Mouse (Mus musculus) heart, embryonic 13.5 days (tissue): ENCODE results near the gene Tbc1d10b. TPM values are rescaled to one million over a fixed set of nuclear protein-coding genes. Genes with fewer than 3 reads are reported as not detected.

Source experiments
- ATAC-seq: fragments of 200-750 bp; cut with Nextera tagmentation; 2 replicates; pipeline ENCODE4 v1.8.0; 2017; ENCODE audit warnings: moderate TSS enrichment; ENCODE audit not compliant: insufficient number of reproducible peaks, low FRiP score, low TSS enrichment; ENCODE audit errors: extremely low read depth
- H3K27ac ChIP-seq: fragments of 300-500 bp; sonication (generic); replicated peaks from 2 replicates; pipeline ENCODE4 v1.5.1; 2015; ENCODE audit warnings: moderate library complexity, mild to moderate bottlenecking, inconsistent platforms
- H3K27me3 ChIP-seq: fragments of 300-500 bp; sonication (generic); replicated peaks from 2 replicates; pipeline ENCODE4 v1.6.1; 2015; ENCODE audit warnings: mild to moderate bottlenecking, inconsistent platforms
- H3K36me3 ChIP-seq: fragments of 300-500 bp; sonication (generic); 2 replicates; pipeline ENCODE4 v1.6.1; 2015; ENCODE audit warnings: mild to moderate bottlenecking, inconsistent platforms
- H3K4me1 ChIP-seq: fragments of 300-500 bp; sonication (generic); 2 replicates; pipeline ENCODE4 v1.6.1; 2015; ENCODE audit warnings: inconsistent platforms
- H3K4me2 ChIP-seq: fragments of 300-500 bp; sonication (generic); 2 replicates; pipeline ENCODE4 v1.6.1; 2015; ENCODE audit warnings: inconsistent platforms, mild to moderate bottlenecking, moderate library complexity
- H3K4me3 ChIP-seq: fragments of 300-500 bp; sonication (generic); 2 replicates; pipeline ENCODE4 v1.5.1; 2015; ENCODE audit warnings: moderate library complexity, mild to moderate bottlenecking, inconsistent platforms
- H3K9ac ChIP-seq: fragments of 300-500 bp; sonication (generic); 2 replicates; pipeline ENCODE4 v1.6.1; 2015; ENCODE audit warnings: inconsistent platforms, mild to moderate bottlenecking, moderate library complexity
- H3K9me3 ChIP-seq: fragments of 300-500 bp; sonication (generic); 2 replicates; pipeline ENCODE4 v1.6.1; 2016; ENCODE audit warnings: inconsistent platforms
- WGBS: fragments of 180-500 bp; shearing (Covaris S2); methylation state at CpG from one replicate; pipeline ENCODE4 v1.1.7; 2015; ENCODE audit warnings: mixed read lengths; 5-methylcytosine and 5-hydroxymethylcytosine counted together
- polyA plus RNA-seq: library from polyadenylated mRNA; unstranded; fragments of >200 nt; fragmentation: Nextera tagmentation; extraction: Ambion mirVana; gene quantifications from 2 replicates; pipeline ENCODE4 v1.2.1, GENCODE M21; 2015

Gene Tbc1d10b
- polyA plus RNA-seq, 1 experiment from 2014 or later: 18.0 TPM

- Histone ChIP-seq H3K9ac (peak overlapping the region; percentile 94), H3K27ac (peak overlapping the region; percentile 88), H3K27me3 (no peaks in the 10 kb centered on the region), H3K9me3 (no peaks in the 10 kb centered on the region; the same call in 1 of the 2 replicates), H3K4me1 (peaks cover 27% of the 10 kb centered on the region), H3K4me3 (peak overlapping the region; percentile 89), H3K36me3 (peaks cover 39% of the 10 kb centered on the region), H3K4me2 (peak overlapping the region; percentile 84)
- WGBS: 37% methylated on average over 2 of the region's 2 CpGs
- no peak for ATAC-seq
Measured at GRCm38 (mm10) chr7:127243361-127243867, 35.1 kb upstream of the Tbc1d10b start.

DNA sequence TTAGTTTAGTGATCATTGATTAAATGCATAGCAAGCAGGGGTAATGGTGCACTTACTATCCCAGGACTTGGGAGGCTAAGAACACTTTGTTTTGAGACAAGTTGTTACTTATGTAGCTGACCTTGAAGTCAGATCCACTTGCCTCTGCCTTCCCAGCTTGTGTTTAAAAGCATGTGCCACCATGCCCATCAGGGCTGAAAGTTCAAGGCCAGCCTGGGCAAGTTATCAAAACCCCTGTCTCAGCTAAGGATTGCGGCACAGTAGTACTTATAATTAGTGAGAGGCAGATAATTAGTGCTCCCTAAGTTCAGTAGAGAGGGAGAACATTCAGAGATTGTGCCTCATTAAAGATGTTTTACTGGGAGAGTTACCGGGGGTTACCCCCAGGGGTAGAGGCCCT, 26.5 kb upstream of the Tbc1d10b start:
- peaks cover 65% of the 10 kb centered on the region for H3K36me3 ChIP-seq
- peak overlapping the region; percentile 87 for H3K4me2 ChIP-seq
- H3K27ac ChIP-seq: no peak overlapping the region
- peaks cover 32% of the 10 kb centered on the region for H3K4me1 ChIP-seq
- 96% methylated on average over 2 of the region's 2 CpGs for WGBS
- no peaks in the 10 kb centered on the region for H3K9me3 ChIP-seq
- H3K27me3 ChIP-seq: no peaks in the 10 kb centered on the region
- ATAC-seq: no peak
- H3K4me3 ChIP-seq: peak overlapping the region; percentile 90; the same call in 1 of the 2 replicates
- no peak overlapping the region for H3K9ac ChIP-seq

GRCm38 (mm10) chr7:127233765-127234164, 25.5 kb upstream of the Tbc1d10b start:
- WGBS: 2% methylated on average over 9 of the region's 9 CpGs
- ATAC-seq: no peak
- H3K36me3 ChIP-seq: peaks cover 65% of the 10 kb centered on the region

DNA sequence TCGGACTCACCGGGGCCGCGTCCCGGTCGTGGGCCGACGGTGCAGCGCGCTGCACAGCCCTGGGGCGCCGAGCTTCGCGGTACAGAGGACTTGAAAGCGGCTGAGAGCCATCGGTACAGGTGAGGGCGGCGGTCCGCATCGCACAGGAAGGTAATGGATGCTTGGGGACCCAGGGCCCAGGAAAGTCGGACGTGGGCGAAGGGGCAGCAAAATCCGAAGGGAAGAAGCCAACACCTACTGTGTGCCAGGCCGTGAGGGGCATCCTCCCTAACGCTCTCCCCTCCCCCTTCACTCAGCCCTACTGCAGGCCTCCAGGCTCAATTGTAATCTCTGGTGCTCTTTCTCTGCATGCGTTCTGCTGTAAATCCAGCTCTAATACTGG, 25.1 kb upstream of the Tbc1d10b start:
- H3K4me3 ChIP-seq: peak overlapping the region; percentile 90
- H3K27ac ChIP-seq: peak overlapping the region; percentile 98
- H3K27me3 ChIP-seq: no peaks in the 10 kb centered on the region
- H3K4me1 ChIP-seq: peaks cover 35% of the 10 kb centered on the region
- peak overlapping the region; percentile 97 for H3K9ac ChIP-seq
- H3K36me3 ChIP-seq: peaks cover 61% of the 10 kb centered on the region
- H3K9me3 ChIP-seq: no peaks in the 10 kb centered on the region
- 0 out of 2 replicates have a peak, but pooled peaks have one; percentile 2 for ATAC-seq
- H3K4me2 ChIP-seq: peak overlapping the region; percentile 87
- under 1% methylated on average over 27 of the region's 27 CpGs for WGBS

More at GRCm38 (mm10) chr7:127233765-127234164, 25.5 kb upstream of the Tbc1d10b start:
- no peaks in the 10 kb centered on the region for H3K9me3 ChIP-seq
- H3K4me3 ChIP-seq: peak overlapping the region; percentile 90
- peak overlapping the region; percentile 98 for H3K27ac ChIP-seq
- peak overlapping the region; percentile 87 for H3K4me2 ChIP-seq
- H3K27me3 ChIP-seq: no peaks in the 10 kb centered on the region
- peak overlapping the region; percentile 97 for H3K9ac ChIP-seq
- H3K4me1 ChIP-seq: peaks cover 35% of the 10 kb centered on the region

GRCm38 (mm10) chr7:127232622-127233367, 24.5 kb upstream of the Tbc1d10b start, which contains the start of the genes Zfp553 and Sept1:
Gene Zfp553, plus strand, starts transcription at chr7:127233061.
Gene Sept1, minus strand, starts transcription at chr7:127233130.
- peak within 1 kb of the TSS; percentile 90 for H3K4me3 ChIP-seq
- peak within 1 kb of the TSS; percentile 87 for H3K4me2 ChIP-seq
- peaks cover 37% of the 10 kb centered on the region for H3K4me1 ChIP-seq
- WGBS: under 1% methylated on average over 62 of the region's 64 CpGs
- H3K27me3 ChIP-seq: no peaks in the 10 kb centered on the region
- peaks cover 55% of the 10 kb centered on the region for H3K36me3 ChIP-seq
- peak; percentile 77 for ATAC-seq
- H3K9ac ChIP-seq: peak within 1 kb of the TSS; percentile 97
- H3K9me3 ChIP-seq: no peaks in the 10 kb centered on the region
- peak within 1 kb of the TSS; percentile 98 for H3K27ac ChIP-seq

- peaks cover 42% of the 10 kb centered on the region for H3K4me1 ChIP-seq
- ATAC-seq: no peak
- H3K4me2 ChIP-seq: peak overlapping the region; percentile 87
- peak overlapping the region; percentile 97 for H3K9ac ChIP-seq
- 7% methylated on average over 20 of the region's 20 CpGs for WGBS
- no peaks in the 10 kb centered on the region for H3K27me3 ChIP-seq
- peak overlapping the region; percentile 90 for H3K4me3 ChIP-seq
- H3K27ac ChIP-seq: peak overlapping the region; percentile 98
- H3K36me3 ChIP-seq: peaks cover 47% of the 10 kb centered on the region
- no peaks in the 10 kb centered on the region for H3K9me3 ChIP-seq
Measured at GRCm38 (mm10) chr7:127231826-127232621, 23.8 kb upstream of the Tbc1d10b start.

DNA sequence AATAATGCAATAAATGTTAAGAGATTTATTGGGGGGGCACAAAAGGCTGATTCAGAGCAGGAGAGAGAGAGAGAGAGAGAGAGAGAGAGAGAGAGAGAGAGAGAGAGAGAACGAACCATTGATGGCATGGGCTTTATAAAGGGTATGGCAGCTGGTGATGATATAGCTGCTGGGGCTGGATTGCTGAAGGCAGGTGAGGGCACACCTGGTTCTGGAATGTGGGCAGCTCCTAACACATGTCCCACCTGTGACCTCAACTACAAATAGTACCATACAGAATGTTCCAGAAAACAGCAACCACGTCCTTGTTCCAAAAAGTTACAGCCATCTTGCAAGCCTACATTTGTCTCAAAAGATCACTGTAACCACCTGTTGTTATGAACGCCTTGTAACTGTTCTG, 23.1 kb upstream of the Tbc1d10b start:
- peaks cover 45% of the 10 kb centered on the region for H3K4me1 ChIP-seq
- peak overlapping the region; percentile 90 for H3K4me3 ChIP-seq
- H3K36me3 ChIP-seq: peaks cover 41% of the 10 kb centered on the region
- H3K27me3 ChIP-seq: no peaks in the 10 kb centered on the region
- H3K27ac ChIP-seq: peak overlapping the region; percentile 98
- no peaks in the 10 kb centered on the region for H3K9me3 ChIP-seq
- H3K9ac ChIP-seq: peak overlapping the region; percentile 97
- 68% methylated on average over 3 of the region's 3 CpGs for WGBS
- peak overlapping the region; percentile 87 for H3K4me2 ChIP-seq
- no peak for ATAC-seq

DNA sequence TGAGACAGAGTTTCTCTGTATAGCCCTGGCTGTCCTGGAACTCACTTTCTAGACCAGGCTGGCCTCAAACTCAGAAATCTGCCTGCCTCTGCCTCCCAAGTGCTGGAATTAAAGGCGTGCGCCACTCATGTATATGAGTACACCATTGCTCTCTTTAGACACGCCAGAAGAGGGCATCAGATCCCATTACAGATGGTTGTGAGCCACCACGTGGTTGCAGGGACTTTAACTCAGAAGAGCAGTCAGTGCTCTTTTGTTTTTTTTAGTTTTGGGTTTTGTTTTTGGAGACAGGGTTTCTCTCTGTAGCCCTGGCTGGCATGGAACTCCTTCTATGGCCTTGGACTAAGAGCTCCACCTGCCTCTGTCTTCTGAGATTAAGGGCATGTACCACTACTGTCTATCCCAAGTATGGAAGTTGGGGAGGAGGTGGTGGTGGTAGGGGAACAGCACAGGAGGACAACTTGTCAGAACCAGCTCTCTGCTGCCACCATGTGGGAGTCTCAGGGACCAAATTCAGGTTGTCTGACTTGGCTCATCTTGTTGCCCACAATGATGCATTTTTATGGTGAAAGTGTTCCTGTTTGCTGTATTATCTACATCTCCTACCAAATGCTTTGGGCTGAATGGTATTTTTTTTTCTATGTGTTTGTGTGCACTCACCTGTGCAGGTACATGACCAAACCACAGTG, 20.5 kb upstream of the Tbc1d10b start:
- WGBS: 61% methylated on average over 4 of the region's 4 CpGs
- Histone ChIP-seq H3K4me2 (no peak overlapping the region), H3K27me3 (no peaks in the 10 kb centered on the region), H3K9ac (no peak overlapping the region), H3K4me3 (no peak overlapping the region), H3K9me3 (no peaks in the 10 kb centered on the region), H3K27ac (no peak overlapping the region), H3K36me3 (peaks cover 23% of the 10 kb centered on the region), H3K4me1 (peaks cover 45% of the 10 kb centered on the region)
- no peak for ATAC-seq

GRCm38 (mm10) chr7:127225147-127225995, 17.1 kb upstream of the Tbc1d10b start:
- Histone ChIP-seq H3K9ac (no peak overlapping the region), H3K27me3 (no peaks in the 10 kb centered on the region), H3K9me3 (no peaks in the 10 kb centered on the region), H3K4me3 (no peak overlapping the region), H3K36me3 (peaks cover 12% of the 10 kb centered on the region; the same call in 1 of the 2 replicates), H3K4me1 (peaks cover 28% of the 10 kb centered on the region), H3K27ac (no peak overlapping the region), H3K4me2 (peak overlapping the region; percentile 9; the same call in 1 of the 2 replicates)
- ATAC-seq: no peak
- 63% methylated on average over 11 of the region's 11 CpGs for WGBS

DNA sequence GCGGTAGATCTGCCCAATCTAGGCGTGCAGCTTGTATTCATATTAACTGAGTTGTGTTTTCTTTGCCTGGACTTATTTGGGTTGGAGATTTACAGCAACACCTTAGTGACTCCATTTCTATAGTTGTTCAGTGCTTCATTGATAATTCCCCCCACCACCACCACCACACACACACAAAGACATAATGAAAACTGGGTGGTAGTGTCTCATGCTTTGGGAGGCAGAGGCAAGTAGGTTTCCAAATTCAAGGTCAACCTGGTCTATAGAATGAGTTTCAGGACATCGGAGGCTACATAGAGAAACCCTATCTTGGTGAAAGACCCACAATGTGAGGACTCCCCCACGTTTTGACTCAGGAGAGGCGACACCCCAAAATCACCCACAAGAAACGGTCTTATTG, 16.3 kb upstream of the Tbc1d10b start:
- WGBS: 84% methylated on average over 6 of the region's 6 CpGs
- H3K27ac ChIP-seq: no peak overlapping the region
- no peak for ATAC-seq
- H3K27me3 ChIP-seq: no peaks in the 10 kb centered on the region
- H3K36me3 ChIP-seq: peaks cover 5% of the 10 kb centered on the region; the same call in 1 of the 2 replicates
- H3K4me1 ChIP-seq: peaks cover 21% of the 10 kb centered on the region
- H3K9ac ChIP-seq: no peak overlapping the region
- no peak overlapping the region for H3K4me3 ChIP-seq
- no peaks in the 10 kb centered on the region for H3K9me3 ChIP-seq
- no peak overlapping the region for H3K4me2 ChIP-seq
